ENCODE assay signal across 11 mouse cellular contexts in genomic region chr3:26228827-26229226, GRCm38 (mm10).
DNase-seq lines count a peak whose midpoint lies in the region; ATAC-seq and TF ChIP-seq lines count a peak whose summit lies in the region.
"Had no signal": no experiment of that assay in that cellular context is flagged by ENCODE, and none has a peak within 500 bp of the region (broad histone marks: within the 10 kb centered on the region; RNA-seq: fewer than 3 reads in every experiment).

No protein-coding gene starts in this region.

- H3K4me3 ChIP-seq in limb, embryonic 14.5 days (replicated peaks; ENCODE audit: low read length), result no peak overlapping the region
- no peak overlapping the region for H3K4me3 ChIP-seq in limb, embryonic 10.5 days
- H3K4me3 ChIP-seq: forebrain, embryonic 10.5 days; limb, embryonic 15.5 days had no signal

- no peaks in the 10 kb centered on the region for H3K36me3 ChIP-seq in limb, embryonic 14.5 days (ENCODE audit: control insufficient read depth, insufficient read depth, low read length)
- no peaks in the 10 kb centered on the region for H3K36me3 ChIP-seq in limb, embryonic 10.5 days
- H3K36me3 ChIP-seq: forebrain, embryonic 10.5 days; limb, embryonic 15.5 days had no signal

- no peaks in the 10 kb centered on the region for H3K27me3 ChIP-seq in limb, embryonic 14.5 days (ENCODE audit: control insufficient read depth, insufficient read depth, low read length)
- no peaks in the 10 kb centered on the region for H3K27me3 ChIP-seq in limb, embryonic 10.5 days (ENCODE audit: low read depth, poor library complexity, severe bottlenecking)
- H3K27me3 ChIP-seq: limb, embryonic 15.5 days had no signal

- peak; percentile 7 for DNase-seq in gastrocnemius, postnatal 14 days
- DNase-seq in gastrocnemius, adult 18-20 months (ENCODE audit: low spot score), result no peak
- peak; percentile 46 for DNase-seq in limb, embryonic 14.5 days (ENCODE audit: low spot score)
- no peak for DNase-seq in limb, embryonic 10.5 days (ENCODE audit: low spot score)
- peak; percentile 57 for DNase-seq in 3T3-L1 (ENCODE audit: low read depth, low spot score)
- peak; percentile 52 for DNase-seq in adrenal gland, postnatal 14 days
- DNase-seq in frontal cortex, adult 2 months (ENCODE audit: extremely low spot score in 1 of 2, low spot score in 1 of 2), result no peak
- no peak for DNase-seq in urinary bladder, postnatal 4 days (ENCODE audit: low spot score in 2 of 2)
- DNase-seq: thymus, postnatal 4 days had no signal

- H3K9me3 ChIP-seq in limb, embryonic 14.5 days (ENCODE audit: control insufficient read depth, low read length), result no peaks in the 10 kb centered on the region
- H3K9me3 ChIP-seq in limb, embryonic 10.5 days (replicated peaks), result no peaks in the 10 kb centered on the region
- H3K9me3 ChIP-seq: forebrain, embryonic 10.5 days; limb, embryonic 15.5 days had no signal

- no peak overlapping the region for H3K9ac ChIP-seq in limb, embryonic 14.5 days (ENCODE audit: low read depth, low read length, severe bottlenecking)
- H3K9ac ChIP-seq: limb, embryonic 15.5 days had no signal

- no peak overlapping the region for H3K4me2 ChIP-seq in limb, embryonic 14.5 days (replicated peaks; ENCODE audit: low read depth, low read length, severe bottlenecking)
- H3K4me2 ChIP-seq: limb, embryonic 15.5 days had no signal

- intact Hi-C loops in gastrocnemius, postnatal 14 days (cut with DNase I; ENCODE audit: low total_unique reads), result no loop called here

- H3K4me1 ChIP-seq in limb, embryonic 14.5 days (ENCODE audit: control insufficient read depth, insufficient read depth, low read length), result no peaks in the 10 kb centered on the region
- H3K4me1 ChIP-seq in limb, embryonic 10.5 days, result no peaks in the 10 kb centered on the region
- H3K4me1 ChIP-seq: limb, embryonic 15.5 days had no signal

- WGBS in limb, embryonic 14.5 days, result 60% methylated on average over 6 of the region's 6 CpGs
- WGBS in limb, embryonic 10.5 days, result 90% methylated on average over 6 of the region's 6 CpGs

- TF ChIP-seq POLR2A in limb, embryonic 14.5 days (IDR thresholded peaks at IDR 0.05; ENCODE audit: borderline replicate concordance, extremely low read depth, insufficient read depth, insufficient read length), result no peak

- no peak for ATAC-seq in limb, embryonic 14.5 days (ENCODE audit: low FRiP score, low read depth)

- no peak overlapping the region for H3K27ac ChIP-seq in limb, embryonic 14.5 days (replicated peaks; ENCODE audit: low read depth, low read length)
- H3K27ac ChIP-seq in limb, embryonic 10.5 days, result no peak overlapping the region
- H3K27ac ChIP-seq: forebrain, embryonic 10.5 days; limb, embryonic 15.5 days had no signal

Comparison
In these comparisons a context has a peak if more than half of its experiments do, and no peak if none do; other contexts are left out.
1. DNase-seq: peak in gastrocnemius, postnatal 14 days (single experiment), limb, embryonic 14.5 days (single experiment), 3T3-L1 (single experiment) and adrenal gland, postnatal 14 days (single experiment); none in gastrocnemius, adult 18-20 months (single experiment), limb, embryonic 10.5 days (single experiment), frontal cortex, adult 2 months (0 of 2) and urinary bladder, postnatal 4 days (0 of 2).